Mouse (Mus musculus): Measurements from ENCODE around the gene 9130213A22Rik.

The 9130213A22Rik gene

GRCm38 (mm10) chr11:69123693-69124497 is 1.5 kb upstream of the 9130213A22Rik start:
- DNase-seq (ENCODE audit: low spot score in 2 of 2), result peak; percentile 73 to 82

GRCm38 (mm10) chr11:69123056-69123692 is 785 bp upstream of the 9130213A22Rik start:
- DNase-seq (ENCODE audit: low spot score in 2 of 2), result peak; percentile 89 to 90

DNA sequence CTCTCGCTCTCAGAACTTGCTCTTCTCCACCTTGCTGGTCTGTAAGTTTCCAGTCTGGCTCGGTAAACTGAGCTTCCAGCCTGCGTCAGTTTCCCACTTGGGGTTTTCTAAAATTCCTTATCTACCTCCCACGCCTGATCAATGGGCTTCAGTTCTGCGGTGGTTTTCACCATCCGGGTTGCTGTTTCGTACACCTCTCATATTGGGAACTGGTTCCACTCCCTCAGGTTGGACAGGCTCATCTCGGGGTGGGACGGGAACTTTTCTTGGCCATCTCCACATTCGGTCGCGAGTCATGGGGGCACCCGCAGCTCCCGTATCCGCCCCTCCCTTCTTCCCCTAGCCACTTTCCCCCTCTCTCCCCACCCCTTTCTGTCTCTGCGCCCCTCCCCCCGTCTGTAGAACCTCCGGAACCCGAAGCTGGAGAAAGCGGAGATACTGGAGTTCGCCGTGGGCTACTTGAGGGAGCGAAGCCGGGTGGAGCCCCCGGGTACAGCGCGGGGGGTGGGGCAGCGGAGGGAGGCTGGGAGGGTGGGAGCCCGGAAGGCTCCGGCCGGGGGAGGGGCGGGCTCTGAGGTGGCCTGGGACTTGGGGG is 551 bp downstream of the 9130213A22Rik start:
- DNase-seq (ENCODE audit: low spot score in 2 of 2), result no peak

GRCm38 (mm10) chr11:69121001-69121740 is 1.2 kb downstream of the 9130213A22Rik start:
- DNase-seq (ENCODE audit: low spot score in 2 of 2), result no peak

GRCm38 (mm10) chr11:69120221-69121000 is 2.0 kb downstream of the 9130213A22Rik start, which contains the start of gene Hes7:
Gene Hes7 (plus strand): TSS chr11:69120404.
- no peak for DNase-seq (ENCODE audit: low spot score in 2 of 2)

DNA sequence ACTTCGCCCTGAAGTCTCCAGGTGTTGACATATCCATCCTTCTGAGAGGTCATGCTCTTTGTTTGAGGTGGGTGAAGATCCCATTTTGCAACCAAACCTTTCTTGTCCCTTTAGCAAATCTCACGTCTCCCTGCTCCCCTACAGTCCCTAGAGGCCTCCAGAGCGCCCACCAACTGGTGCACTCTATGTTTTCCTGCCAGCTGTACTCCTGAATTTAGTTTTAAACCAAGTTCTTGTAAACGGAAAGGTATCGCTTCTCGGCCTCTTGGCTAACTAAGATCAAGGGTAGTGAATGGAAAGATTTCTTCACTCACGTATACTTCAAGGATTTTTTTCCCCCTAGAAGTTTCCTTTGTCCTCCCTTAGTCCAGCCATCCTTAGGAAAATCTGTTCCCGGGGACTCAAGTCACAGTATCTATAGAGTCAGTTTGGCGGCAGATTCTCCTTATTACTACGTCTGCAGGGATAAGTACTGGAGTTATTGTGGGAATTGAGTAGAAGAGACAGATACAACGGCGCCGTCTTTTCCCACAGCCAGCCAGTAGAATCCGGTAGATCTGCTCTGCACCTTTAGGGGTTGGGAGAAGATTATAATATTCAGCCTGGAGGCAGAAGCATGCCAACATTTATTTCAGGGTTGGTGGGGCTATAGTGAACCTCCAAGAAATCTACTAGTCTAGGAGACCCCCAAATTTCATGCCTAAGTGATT is 2.8 kb downstream of the 9130213A22Rik start:
- no peak for DNase-seq (ENCODE audit: low spot score in 2 of 2)

- DNase-seq (ENCODE audit: low spot score in 2 of 2), result peak; percentile 88 to 90
Observed at GRCm38 (mm10) chr11:69118765-69119164, 3.6 kb downstream of the 9130213A22Rik start.

- DNase-seq (ENCODE audit: low spot score in 2 of 2), result peak; percentile 57 to 60
Observed at GRCm38 (mm10) chr11:69117737-69118695, 4.4 kb downstream of the 9130213A22Rik start.

GRCm38 (mm10) chr11:69116843-69117242 is 5.5 kb downstream of the 9130213A22Rik start:
- no peak for DNase-seq (ENCODE audit: low spot score in 2 of 2)

DNA sequence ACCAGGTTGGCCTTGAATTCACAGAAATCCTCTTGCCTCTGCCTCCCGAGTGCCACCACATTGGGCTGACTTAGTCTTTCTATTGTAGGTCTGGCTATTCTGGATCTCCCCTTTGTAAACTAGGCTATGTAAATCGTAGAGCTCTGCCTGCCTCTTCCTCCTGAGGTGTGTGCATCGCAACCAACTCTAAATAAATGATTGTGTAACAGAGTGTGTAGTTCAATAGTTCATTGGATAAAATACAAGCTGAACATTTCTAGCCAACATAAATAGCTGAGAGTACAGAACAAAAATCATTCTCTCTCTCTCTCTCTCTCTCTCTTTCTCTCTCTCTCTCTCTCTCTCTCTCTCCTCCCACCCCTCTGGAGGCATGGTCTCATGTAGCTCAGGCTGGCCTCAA is 7.8 kb downstream of the 9130213A22Rik start:
- no peak for DNase-seq (ENCODE audit: low spot score in 2 of 2)

GRCm38 (mm10) chr11:69114018-69114417 is 8.4 kb downstream of the 9130213A22Rik start:
- no peak for DNase-seq (ENCODE audit: low spot score in 2 of 2)

GRCm38 (mm10) chr11:69111865-69112264 is 10.5 kb downstream of the 9130213A22Rik start:
- no peak for DNase-seq (ENCODE audit: low spot score in 2 of 2)

- no peak for DNase-seq (ENCODE audit: low spot score in 2 of 2)
Observed at GRCm38 (mm10) chr11:69111051-69111810, 11.2 kb downstream of the 9130213A22Rik start.

GRCm38 (mm10) chr11:69110319-69111046 is 11.9 kb downstream of the 9130213A22Rik start:
- DNase-seq (ENCODE audit: low spot score in 2 of 2), result peak; percentile 92

DNA sequence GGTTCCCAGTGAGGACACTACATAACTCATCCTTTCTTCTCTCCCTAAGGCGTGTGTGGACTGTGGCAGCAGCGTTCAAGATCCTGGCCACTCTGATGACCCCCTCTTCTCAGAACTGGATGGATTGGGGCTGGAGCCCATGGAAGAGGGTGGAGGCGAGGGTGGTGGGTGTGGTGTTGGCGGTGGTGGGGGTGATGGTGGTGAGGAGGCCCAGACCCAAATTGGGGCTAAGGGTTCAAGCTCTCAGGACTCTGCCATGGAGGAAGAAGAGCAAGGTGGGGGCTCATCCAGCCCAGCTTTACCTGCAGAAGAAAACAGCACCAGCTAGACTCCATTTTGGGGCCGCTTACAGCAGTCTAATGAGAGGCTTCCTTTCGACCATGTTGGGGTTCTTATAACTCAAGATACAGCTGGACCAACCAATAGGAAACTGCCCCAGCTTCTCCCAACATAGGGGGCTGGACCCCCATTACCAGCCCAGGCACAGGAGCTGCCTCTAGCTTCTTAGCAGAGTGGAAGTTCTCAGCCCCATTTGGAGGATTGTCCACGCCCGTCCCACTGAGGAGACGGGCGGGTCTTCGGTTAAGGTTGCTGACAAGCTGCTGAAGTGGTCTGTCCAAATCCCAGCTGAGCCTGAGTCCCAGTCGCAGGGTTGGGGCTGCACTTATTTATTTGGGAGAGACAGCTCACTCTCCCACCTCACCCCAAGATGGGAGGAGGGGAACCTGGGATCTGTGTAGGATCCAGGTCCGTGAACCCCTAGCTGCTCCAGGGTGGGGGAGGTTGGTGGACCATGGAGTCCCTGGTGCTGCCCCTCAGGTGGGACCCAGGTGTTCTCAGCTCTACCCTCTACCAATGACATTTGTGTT is 13.1 kb downstream of the 9130213A22Rik start:
- DNase-seq (ENCODE audit: low spot score in 2 of 2), result no peak

DNA sequence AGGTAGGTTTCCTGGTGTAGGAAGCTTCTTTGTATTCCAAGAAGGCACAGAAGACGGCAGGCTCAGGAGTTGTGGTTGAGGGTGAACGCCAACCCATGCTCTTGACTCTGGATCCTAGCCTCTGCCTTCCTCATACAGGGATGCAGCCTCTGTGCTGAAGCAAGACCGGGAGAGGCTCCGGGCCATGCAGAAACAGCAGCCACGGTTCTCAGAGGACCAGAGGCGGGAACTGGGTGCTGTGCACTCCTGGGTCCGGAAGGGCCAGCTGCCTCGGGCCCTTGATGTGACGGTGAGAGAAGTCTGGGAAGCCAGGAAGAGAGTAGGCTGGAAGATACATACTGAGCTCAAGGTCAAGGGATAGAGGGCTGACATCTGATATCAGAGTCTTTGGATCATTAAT is 14.2 kb downstream of the 9130213A22Rik start:
- DNase-seq (ENCODE audit: low spot score in 2 of 2), result no peak

DNA sequence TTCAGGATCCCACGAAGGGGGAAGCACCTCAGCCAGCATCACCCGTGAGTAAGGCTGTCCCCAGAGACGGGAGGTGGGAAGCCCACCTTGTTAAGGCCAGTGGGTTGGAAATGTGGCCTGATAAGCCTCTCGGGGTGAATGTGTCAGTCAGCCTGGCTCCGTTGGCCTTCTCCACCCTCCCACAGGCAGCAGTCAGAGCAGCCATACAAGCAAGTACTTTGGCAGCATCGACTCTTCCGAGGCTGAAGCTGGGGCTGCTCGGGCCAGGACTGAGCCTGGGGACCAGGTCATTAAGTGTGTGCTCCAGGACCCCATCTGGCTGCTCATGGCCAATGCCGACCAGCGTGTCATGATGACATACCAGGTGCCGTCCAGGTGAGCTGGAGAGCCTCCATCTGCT is 14.7 kb downstream of the 9130213A22Rik start:
- DNase-seq (ENCODE audit: low spot score in 2 of 2), result no peak

All from natural killer cell, adult 2 months (primary cell).